Mouse (Mus musculus) bone marrow, adult 2 months (tissue): Measurements from ENCODE around the gene C8b.

Experiments
- CTCF ChIP-seq: fragments of 200-500 bp; IDR thresholded peaks from 2 replicates; pipeline ENCODE4 v1.5.1; 2011; ENCODE audit warnings: low read length, control low read depth; ENCODE audit not compliant: control insufficient read depth, insufficient read depth
- POLR2A ChIP-seq: fragments of 200-500 bp; IDR thresholded peaks from 2 replicates; pipeline ENCODE4 v1.6.1; 2011; ENCODE audit warnings: low read depth, mild to moderate bottlenecking, control low read depth, low read length, borderline replicate concordance; ENCODE audit not compliant: control insufficient read depth

DNA sequence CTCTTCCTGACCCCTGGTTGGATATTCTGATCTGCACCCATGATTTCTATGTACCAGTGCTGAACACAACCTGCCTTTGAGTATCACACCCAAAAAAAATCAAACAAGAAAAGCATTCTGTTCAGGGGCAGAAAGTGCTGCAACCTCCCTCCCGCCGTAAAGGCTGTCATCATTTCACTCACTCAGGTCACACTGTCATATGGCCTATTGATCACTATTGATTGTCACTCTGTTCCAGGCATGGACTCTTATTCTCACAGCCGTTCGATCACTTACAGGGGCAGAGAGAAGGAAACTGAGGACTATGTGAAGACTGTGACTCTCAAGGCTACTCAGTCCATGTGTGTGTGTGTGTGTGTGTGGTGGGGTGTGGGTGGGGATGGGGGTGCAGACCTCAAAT lies 2.1 kb downstream of the C8b start:
- TF ChIP-seq CTCF = no peak
- no peak for TF ChIP-seq POLR2A
